Mouse (Mus musculus): ENCODE measurements around the gene Copz1. TPM values are rescaled to one million over a fixed set of nuclear protein-coding genes. Genes with fewer than 3 reads are reported as not detected.

The Copz1 gene
- total and polyA plus RNA-seq, 3 experiments = 50.2 to 58.7 (median 55.2) TPM

GRCm38 (mm10) chr15:103285778-103286417 lies 13.4 kb downstream of the Copz1 start:
- DNase-seq = peak; percentile 60 to 70
- intact Hi-C loops (cut with DNase I) = loop anchor here (2.0 kb wide), 1 partner anchor 21 kb away; no protein-coding TSS in a partner anchor
- H3K79me2 ChIP-seq (replicated peaks; ENCODE audit: control insufficient read depth, insufficient read depth, low read length) = peaks cover 5% of the 10 kb centered on the region
- no peak overlapping the region; the same call in 1 of the 2 replicates for H3K9ac ChIP-seq (ENCODE audit: low read depth, low read length)
- H3K4me1 ChIP-seq (ENCODE audit: control insufficient read depth, insufficient read depth, low read length) = peaks cover 13% of the 10 kb centered on the region
- H3K27me3 ChIP-seq (ENCODE audit: control insufficient read depth, insufficient read depth, low read length) = no peaks in the 10 kb centered on the region
- TF ChIP-seq EP300 (IDR thresholded peaks at IDR 0.05; ENCODE audit: insufficient read depth, low read depth, low read length) (0 out of 2 replicates have a peak, but pooled peaks have one; percentile 51), POLR2A (IDR thresholded peaks at IDR 0.05; ENCODE audit: insufficient read depth, low read depth, low read length) (no peak), CTCF (IDR thresholded peaks at IDR 0.05) (no peak)
- H3K36me3 ChIP-seq (ENCODE audit: control insufficient read depth, insufficient read depth, low read length) = peaks cover 9% of the 10 kb centered on the region
- 17% methylated on average over 1 of the region's 1 CpGs for WGBS
- no peak overlapping the region for H3K4me3 ChIP-seq
- no peak overlapping the region; the same call in 1 of the 2 replicates for H3K27ac ChIP-seq

GRCm38 (mm10) chr15:103289600-103289999 lies 17.1 kb downstream of the Copz1 start:
- H3K27ac ChIP-seq = no peak overlapping the region
- no peaks in the 10 kb centered on the region; the same call in 1 of the 2 replicates for H3K79me2 ChIP-seq (replicated peaks; ENCODE audit: control insufficient read depth, insufficient read depth, low read length)
- intact Hi-C loops (cut with DNase I) = no loop called here
- peaks cover 9% of the 10 kb centered on the region for H3K36me3 ChIP-seq (ENCODE audit: control insufficient read depth, insufficient read depth, low read length)
- H3K4me1 ChIP-seq (ENCODE audit: control insufficient read depth, insufficient read depth, low read length) = peaks cover 13% of the 10 kb centered on the region
- DNase-seq = no peak
- no peak for TF ChIP-seq CTCF (IDR thresholded peaks at IDR 0.05)
- no peak for TF ChIP-seq EP300 (IDR thresholded peaks at IDR 0.05; ENCODE audit: insufficient read depth, low read depth, low read length)
- TF ChIP-seq POLR2A (IDR thresholded peaks at IDR 0.05; ENCODE audit: insufficient read depth, low read depth, low read length) = no peak
- 61% methylated on average over 5 of the region's 5 CpGs for WGBS
- no peak overlapping the region for H3K9ac ChIP-seq (ENCODE audit: low read depth, low read length)
- H3K27me3 ChIP-seq (ENCODE audit: control insufficient read depth, insufficient read depth, low read length) = no peaks in the 10 kb centered on the region
- H3K4me3 ChIP-seq = no peak overlapping the region

GRCm38 (mm10) chr15:103290417-103290816 lies 17.9 kb downstream of the Copz1 start:
- no peaks in the 10 kb centered on the region for H3K27me3 ChIP-seq (ENCODE audit: control insufficient read depth, insufficient read depth, low read length)
- no peak for DNase-seq
- H3K4me1 ChIP-seq (ENCODE audit: control insufficient read depth, insufficient read depth, low read length) = peaks cover 8% of the 10 kb centered on the region
- TF ChIP-seq POLR2A (IDR thresholded peaks at IDR 0.05; ENCODE audit: insufficient read depth, low read depth, low read length) = no peak
- no peak for TF ChIP-seq EP300 (IDR thresholded peaks at IDR 0.05; ENCODE audit: insufficient read depth, low read depth, low read length)
- no peak for TF ChIP-seq CTCF (IDR thresholded peaks at IDR 0.05)
- intact Hi-C loops (cut with DNase I) = no loop called here
- H3K79me2 ChIP-seq (replicated peaks; ENCODE audit: control insufficient read depth, insufficient read depth, low read length) = no peaks in the 10 kb centered on the region; the same call in 1 of the 2 replicates
- no peak overlapping the region for H3K27ac ChIP-seq
- no peak overlapping the region for H3K4me3 ChIP-seq
- WGBS = 66% methylated on average over 6 of the region's 6 CpGs
- H3K9ac ChIP-seq (ENCODE audit: low read depth, low read length) = no peak overlapping the region
- peaks cover 7% of the 10 kb centered on the region for H3K36me3 ChIP-seq (ENCODE audit: control insufficient read depth, insufficient read depth, low read length)

GRCm38 (mm10) chr15:103290843-103291242 lies 18.3 kb downstream of the Copz1 start:
- H3K4me3 ChIP-seq = no peak overlapping the region
- 93% methylated on average over 9 of the region's 9 CpGs for WGBS
- no peaks in the 10 kb centered on the region for H3K27me3 ChIP-seq (ENCODE audit: control insufficient read depth, insufficient read depth, low read length)
- no peak overlapping the region for H3K9ac ChIP-seq (ENCODE audit: low read depth, low read length)
- TF ChIP-seq POLR2A (IDR thresholded peaks at IDR 0.05; ENCODE audit: insufficient read depth, low read depth, low read length) (no peak), EP300 (IDR thresholded peaks at IDR 0.05; ENCODE audit: insufficient read depth, low read depth, low read length) (no peak), CTCF (IDR thresholded peaks at IDR 0.05) (no peak)
- no peak overlapping the region for H3K27ac ChIP-seq
- H3K4me1 ChIP-seq (ENCODE audit: control insufficient read depth, insufficient read depth, low read length) = peaks cover 4% of the 10 kb centered on the region
- peaks cover 5% of the 10 kb centered on the region for H3K36me3 ChIP-seq (ENCODE audit: control insufficient read depth, insufficient read depth, low read length)
- H3K79me2 ChIP-seq (replicated peaks; ENCODE audit: control insufficient read depth, insufficient read depth, low read length) = no peaks in the 10 kb centered on the region; the same call in 1 of the 2 replicates
- no peak for DNase-seq
- intact Hi-C loops (cut with DNase I) = no loop called here

GRCm38 (mm10) chr15:103292673-103293345 lies 20.3 kb downstream of the Copz1 start:
- no peak for DNase-seq
- Histone ChIP-seq H3K27me3 (ENCODE audit: control insufficient read depth, insufficient read depth, low read length) (no peaks in the 10 kb centered on the region), H3K36me3 (ENCODE audit: control insufficient read depth, insufficient read depth, low read length) (no peaks in the 10 kb centered on the region; the same call in 1 of the 2 replicates), H3K79me2 (replicated peaks; ENCODE audit: control insufficient read depth, insufficient read depth, low read length) (no peaks in the 10 kb centered on the region; the same call in 1 of the 2 replicates), H3K27ac (no peak overlapping the region), H3K4me3 (no peak overlapping the region), H3K9ac (ENCODE audit: low read depth, low read length) (no peak overlapping the region), H3K4me1 (ENCODE audit: control insufficient read depth, insufficient read depth, low read length) (no peaks in the 10 kb centered on the region)
- intact Hi-C loops (cut with DNase I) = no loop called here
- TF ChIP-seq CTCF (IDR thresholded peaks at IDR 0.05) (no peak), EP300 (IDR thresholded peaks at IDR 0.05; ENCODE audit: insufficient read depth, low read depth, low read length) (no peak)
- WGBS = 69% methylated on average over 4 of the region's 4 CpGs

- intact Hi-C loops (cut with DNase I) = no loop called here
- Histone ChIP-seq H3K36me3 (ENCODE audit: control insufficient read depth, insufficient read depth, low read length) (no peaks in the 10 kb centered on the region; the same call in 1 of the 2 replicates), H3K4me3 (no peak overlapping the region), H3K27ac (no peak overlapping the region), H3K9ac (ENCODE audit: low read depth, low read length) (no peak overlapping the region), H3K4me1 (ENCODE audit: control insufficient read depth, insufficient read depth, low read length) (no peaks in the 10 kb centered on the region), H3K27me3 (ENCODE audit: control insufficient read depth, insufficient read depth, low read length) (no peaks in the 10 kb centered on the region), H3K79me2 (replicated peaks; ENCODE audit: control insufficient read depth, insufficient read depth, low read length) (no peaks in the 10 kb centered on the region; the same call in 1 of the 2 replicates)
- TF ChIP-seq EP300 (IDR thresholded peaks at IDR 0.05; ENCODE audit: insufficient read depth, low read depth, low read length) (no peak), CTCF (IDR thresholded peaks at IDR 0.05) (peak; percentile 18; the same call in 1 of the 2 replicates), POLR2A (IDR thresholded peaks at IDR 0.05; ENCODE audit: insufficient read depth, low read depth, low read length) (no peak)
- DNase-seq = no peak
- WGBS = 100% methylated on average over 2 of the region's 2 CpGs
Measured at GRCm38 (mm10) chr15:103293375-103293774, 20.9 kb downstream of the Copz1 start.

Measured in heart, adult 2 months (tissue).